Mouse (Mus musculus) midbrain, embryonic 16.5 days (tissue): ENCODE data around the gene Wdr49. TPM values are rescaled to one million over a fixed set of nuclear protein-coding genes. Genes with fewer than 3 reads are reported as not detected.

ENCODE experiments used
- ATAC-seq: fragments of 200-750 bp; cut with Nextera tagmentation; 2 replicates; pipeline ENCODE4 v1.8.0; 2017; ENCODE audit warnings: moderate TSS enrichment
- H3K27ac ChIP-seq: fragments of 300-500 bp; sonication (generic); 2 replicates; pipeline ENCODE4 v1.5.1; 2014; ENCODE audit warnings: mild to moderate bottlenecking, low read length, mixed read lengths
- H3K27me3 ChIP-seq: fragments of 300-500 bp; sonication (generic); 2 replicates; pipeline ENCODE4 v1.6.1; 2014; ENCODE audit warnings: low read depth, low read length, mixed read lengths; ENCODE audit not compliant: control insufficient read depth, insufficient read depth
- H3K36me3 ChIP-seq: fragments of 300-500 bp; sonication (generic); 2 replicates; pipeline ENCODE4 v1.6.1; 2014; ENCODE audit warnings: mild to moderate bottlenecking, low read length, moderate library complexity, mixed read lengths; ENCODE audit not compliant: control insufficient read depth, insufficient read depth
- H3K4me1 ChIP-seq: fragments of 300-500 bp; sonication (generic); 2 replicates; pipeline ENCODE4 v1.6.1; 2014; ENCODE audit warnings: mild to moderate bottlenecking, low read length, mixed read lengths; ENCODE audit not compliant: control insufficient read depth, insufficient read depth
- H3K4me2 ChIP-seq: fragments of 300-500 bp; sonication (generic); 2 replicates; pipeline ENCODE4 v1.6.1; 2014; ENCODE audit warnings: mild to moderate bottlenecking, low read length, mixed read lengths
- H3K4me3 ChIP-seq: fragments of 300-500 bp; sonication (generic); 2 replicates; pipeline ENCODE4 v1.5.1; 2014; ENCODE audit warnings: low read depth, mild to moderate bottlenecking, low read length, moderate library complexity, mixed read lengths
- H3K9ac ChIP-seq: fragments of 300-500 bp; sonication (generic); 2 replicates; pipeline ENCODE4 v1.6.1; 2014; ENCODE audit warnings: low read depth, low read length, mixed read lengths
- H3K9me3 ChIP-seq: fragments of 300-500 bp; sonication (generic); replicated peaks from 2 replicates; pipeline ENCODE4 v1.6.1; 2014; ENCODE audit warnings: mild to moderate bottlenecking, low read length, mixed read lengths; ENCODE audit not compliant: control insufficient read depth, poor library complexity, severe bottlenecking
- WGBS: fragments of 180-500 bp; shearing (Covaris S2); extraction: QIAGEN DNeasy Blood & Tissue Kit; methylation state at CpG from one replicate; pipeline ENCODE4 v1.1.7; 2014; 5-methylcytosine and 5-hydroxymethylcytosine counted together
- polyA plus RNA-seq: library from polyadenylated mRNA; unstranded; fragments of >200 nt; fragmentation: Nextera tagmentation; extraction: Ambion mirVana; gene quantifications from 2 replicates; pipeline ENCODE4 v1.2.1, GENCODE M21; 2015

Wdr49 gene
- polyA plus RNA-seq, 1 experiment from 2014 or later, result 0.24 TPM

- no peak overlapping the region for H3K9ac ChIP-seq
- 86% methylated on average over 4 of the region's 4 CpGs for WGBS
- no peaks in the 10 kb centered on the region for H3K36me3 ChIP-seq
- H3K27ac ChIP-seq, result no peak overlapping the region
- H3K9me3 ChIP-seq, result no peaks in the 10 kb centered on the region
- no peaks in the 10 kb centered on the region for H3K4me1 ChIP-seq
- no peak overlapping the region for H3K4me2 ChIP-seq
- no peak overlapping the region for H3K4me3 ChIP-seq
- no peak for ATAC-seq
- H3K27me3 ChIP-seq, result no peaks in the 10 kb centered on the region
Measured at GRCm38 (mm10) chr3:75277455-75277854, 204.5 kb downstream of the Wdr49 start.

- WGBS, result 76% methylated on average over 3 of the region's 3 CpGs
- H3K9me3 ChIP-seq, result no peaks in the 10 kb centered on the region
- H3K4me2 ChIP-seq, result no peak overlapping the region
- no peak overlapping the region for H3K27ac ChIP-seq
- H3K4me1 ChIP-seq, result no peaks in the 10 kb centered on the region
- H3K9ac ChIP-seq, result no peak overlapping the region
- no peak overlapping the region for H3K4me3 ChIP-seq
- H3K36me3 ChIP-seq, result no peaks in the 10 kb centered on the region
- H3K27me3 ChIP-seq, result no peaks in the 10 kb centered on the region
- ATAC-seq, result no peak
Measured at GRCm38 (mm10) chr3:75276522-75276921, 205.4 kb downstream of the Wdr49 start.

GRCm38 (mm10) chr3:75275127-75275526, 206.8 kb downstream of the Wdr49 start:
- no peaks in the 10 kb centered on the region for H3K27me3 ChIP-seq
- H3K4me2 ChIP-seq, result no peak overlapping the region
- no peaks in the 10 kb centered on the region for H3K36me3 ChIP-seq
- H3K9ac ChIP-seq, result no peak overlapping the region
- no peaks in the 10 kb centered on the region for H3K4me1 ChIP-seq
- no peak overlapping the region for H3K27ac ChIP-seq
- H3K9me3 ChIP-seq, result no peaks in the 10 kb centered on the region
- H3K4me3 ChIP-seq, result no peak overlapping the region
- no peak for ATAC-seq

GRCm38 (mm10) chr3:75269978-75270377, 212.0 kb downstream of the Wdr49 start, which contains the start of gene Serpini2:
Gene Serpini2, minus strand, starts transcription at chr3:75270078.
- 84% methylated on average over 2 of the region's 2 CpGs for WGBS
- Histone ChIP-seq H3K4me3 (no peak within 1 kb of the TSS), H3K27me3 (no peaks in the 10 kb centered on the region), H3K4me2 (no peak within 1 kb of the TSS), H3K36me3 (no peaks in the 10 kb centered on the region), H3K27ac (no peak within 1 kb of the TSS), H3K9ac (no peak within 1 kb of the TSS), H3K9me3 (no peaks in the 10 kb centered on the region), H3K4me1 (no peaks in the 10 kb centered on the region)
- no peak for ATAC-seq

- no peak for ATAC-seq
- Histone ChIP-seq H3K27ac (no peak overlapping the region), H3K27me3 (no peaks in the 10 kb centered on the region), H3K4me1 (no peaks in the 10 kb centered on the region), H3K9ac (no peak overlapping the region), H3K4me3 (no peak overlapping the region), H3K4me2 (no peak overlapping the region), H3K36me3 (no peaks in the 10 kb centered on the region), H3K9me3 (no peaks in the 10 kb centered on the region)
Measured at GRCm38 (mm10) chr3:75259356-75259755, 222.6 kb downstream of the Wdr49 start.

Other genes with a start within 250 kb of the Wdr49 start
- gene Serpini2, start 212.1 kb downstream of the Wdr49 start, polyA plus RNA-seq, result not detected in 2 replicates
- 73.8 and 76.3 TPM in 2 replicates for gene Pdcd10, start 74.7 kb upstream of the Wdr49 start, polyA plus RNA-seq
- 130 and 145 TPM in 2 replicates for gene Serpini1, start 75.4 kb upstream of the Wdr49 start, polyA plus RNA-seq